Mouse (Mus musculus) cerebellum, postnatal 14 days (tissue): ENCODE data around the gene Spout1.
"Not testable (repeated sequence)": the region's sequence is repeated elsewhere in the genome, so short reads cannot be mapped to it uniquely, and the experiment has no call there.

Experiments
- DNase-seq, 2 experiments: peaks; one replicate each; pipeline ENCODE4 v3.0.0; 2021; ENCODE audit warnings: mixed read lengths in 2 of 2

Spout1 gene

GRCm38 (mm10) chr2:30176561-30176960 lies 1.7 kb downstream of the Spout1 start:
- DNase-seq: peak; percentile 37 to 60

GRCm38 (mm10) chr2:30175897-30176296 lies 2.4 kb downstream of the Spout1 start:
- peak in 1 of 2 experiments; percentile 38 for DNase-seq

GRCm38 (mm10) chr2:30173541-30174240 lies 4.6 kb downstream of the Spout1 start:
- peak in 1 of 2 experiments; percentile 37 for DNase-seq

GRCm38 (mm10) chr2:30171997-30172382 lies 6.3 kb downstream of the Spout1 start:
- DNase-seq: no peak

GRCm38 (mm10) chr2:30171371-30171996 lies 6.8 kb downstream of the Spout1 start, which contains the start of gene Endog:
Gene Endog (plus strand): TSS chr2:30171493.
- DNase-seq: peak; percentile 91 to 94

GRCm38 (mm10) chr2:30166677-30167076 lies 11.6 kb downstream of the Spout1 start:
- DNase-seq: no peak

- DNase-seq: no peak
Observed at GRCm38 (mm10) chr2:30164340-30164932, 13.8 kb downstream of the Spout1 start.

- peak; percentile 60 to 63 for DNase-seq
Observed at GRCm38 (mm10) chr2:30161809-30162208, 16.4 kb downstream of the Spout1 start.

GRCm38 (mm10) chr2:30159871-30160270 lies 18.4 kb downstream of the Spout1 start:
- not testable (repeated sequence) for DNase-seq

- no peak for DNase-seq
Observed at GRCm38 (mm10) chr2:30152616-30153015, 25.6 kb downstream of the Spout1 start.

- no peak for DNase-seq
Observed at GRCm38 (mm10) chr2:30151840-30152239, 26.4 kb downstream of the Spout1 start.

- no peak for DNase-seq
Observed at GRCm38 (mm10) chr2:30147466-30147865, 30.8 kb downstream of the Spout1 start.

- DNase-seq: no peak
Observed at GRCm38 (mm10) chr2:30144436-30144835, 33.8 kb downstream of the Spout1 start.

- peak; percentile 56 to 79 for DNase-seq
Observed at GRCm38 (mm10) chr2:30140021-30140420, 38.2 kb downstream of the Spout1 start.

GRCm38 (mm10) chr2:30136458-30136857 lies 41.8 kb downstream of the Spout1 start:
- no peak for DNase-seq

GRCm38 (mm10) chr2:30134928-30135620 lies 43.2 kb downstream of the Spout1 start:
- no peak for DNase-seq

- DNase-seq: no peak
Observed at GRCm38 (mm10) chr2:30134378-30134711, 43.9 kb downstream of the Spout1 start.

GRCm38 (mm10) chr2:30133613-30134377 lies 44.5 kb downstream of the Spout1 start, which contains the start of gene Tbc1d13:
Gene Tbc1d13 (plus strand): TSS chr2:30133746.
- peak; percentile 97 to 98 for DNase-seq

GRCm38 (mm10) chr2:30132801-30133612 lies 45.3 kb downstream of the Spout1 start:
- no peak for DNase-seq

GRCm38 (mm10) chr2:30131240-30131639 lies 47.0 kb downstream of the Spout1 start:
- DNase-seq: not testable (repeated sequence)

- no peak for DNase-seq
Observed at GRCm38 (mm10) chr2:30130156-30130555, 48.1 kb downstream of the Spout1 start.

- DNase-seq: peak; percentile 48 to 59
Observed at GRCm38 (mm10) chr2:30128789-30129188, 49.5 kb downstream of the Spout1 start.
